Mouse (Mus musculus): Measurements from ENCODE around the gene Bnip2. TPM values are rescaled to one million over a fixed set of nuclear protein-coding genes. Genes with fewer than 3 reads are reported as not detected.

Gene Bnip2
- 10 to 100 TPM in 1 of 2 experiments, 1 to 10 TPM in 1; 7.3 to 44.8 TPM for polyA plus RNA-seq (2012; fragmentation: generic; extraction: Trizol)

GRCm38 (mm10) chr9:69989303-69990121 lies at the start of gene Bnip2:
TSS of gene Bnip2 (plus strand) at chr9:69989466.

GRCm38 (mm10) chr9:70012408-70012901 lies 23.2 kb downstream of the Bnip2 start, which contains the start of gene Gtf2a2:
TSS of gene Gtf2a2 (plus strand) at chr9:70012550.

DNA sequence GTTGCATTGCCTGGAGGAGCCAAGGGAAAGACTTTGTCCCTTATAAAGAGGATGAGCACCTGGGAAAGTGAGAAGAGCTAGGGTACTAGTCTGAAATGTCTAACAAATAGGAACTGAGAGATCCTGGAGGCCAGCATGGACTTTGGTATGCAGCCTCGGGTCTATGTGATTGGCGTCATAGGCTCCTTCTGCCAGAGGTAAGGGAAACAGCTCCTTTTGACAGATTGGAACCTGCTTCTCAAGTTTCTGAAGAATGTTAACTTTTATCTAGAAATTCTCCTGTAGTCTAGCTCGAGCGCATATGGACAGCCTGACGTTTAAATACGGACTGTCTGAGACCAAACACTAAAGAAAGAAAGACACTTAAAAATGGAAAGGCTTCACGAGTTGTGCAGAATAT lies 48.7 kb downstream of the Bnip2 start, which contains the start of gene Gcnt3:
TSS of gene Gcnt3 (minus strand) at position 101 of the 400 bp plus-strand sequence.

Other genes with a start within 250 kb of the Bnip2 start
- gene Foxb1, start 228.5 kb upstream of the Bnip2 start, polyA plus RNA-seq (2012; fragmentation: generic; extraction: Trizol): not detected
- 10 to 100 TPM; 52.8 to 54.5 TPM for gene Gtf2a2, start 23.1 kb downstream of the Bnip2 start, polyA plus RNA-seq (2012; fragmentation: generic; extraction: Trizol)
- under 1 TPM; 0.04 to 0.13 TPM for gene Gcnt3, start 48.6 kb downstream of the Bnip2 start, polyA plus RNA-seq (2012; fragmentation: generic; extraction: Trizol)
- under 1 TPM; 0.07 to 0.21 TPM for gene Fam81a, start 153.1 kb downstream of the Bnip2 start, polyA plus RNA-seq (2012; fragmentation: generic; extraction: Trizol)
- 10 to 100 TPM; 11.1 to 27.2 TPM for gene Myo1e, start 217.9 kb downstream of the Bnip2 start, polyA plus RNA-seq (2012; fragmentation: generic; extraction: Trizol)